Mouse (Mus musculus) bone marrow, adult 2 months (tissue): ENCODE results near the gene Mttp.

Source experiments
- CTCF ChIP-seq: fragments of 200-500 bp; IDR thresholded peaks from 2 replicates; pipeline ENCODE4 v1.5.1; 2011; ENCODE audit warnings: low read length, control low read depth; ENCODE audit not compliant: control insufficient read depth, insufficient read depth
- POLR2A ChIP-seq: fragments of 200-500 bp; IDR thresholded peaks from 2 replicates; pipeline ENCODE4 v1.6.1; 2011; ENCODE audit warnings: low read depth, mild to moderate bottlenecking, control low read depth, low read length, borderline replicate concordance; ENCODE audit not compliant: control insufficient read depth

- no peak for TF ChIP-seq CTCF
- no peak for TF ChIP-seq POLR2A
Measured at GRCm38 (mm10) chr3:138096263-138097028, 48.3 kb downstream of the Mttp start.
